Mouse (Mus musculus): ENCODE measurements around the gene Slc38a5. TPM values are rescaled to one million over a fixed set of nuclear protein-coding genes. Genes with fewer than 3 reads are reported as not detected.
A peak's percentile ranks its signal among the peaks of the same experiment; 100 is the strongest.
"Not testable (repeated sequence)": the region's sequence is repeated elsewhere in the genome, so short reads cannot be mapped to it uniquely, and the experiment has no call there.

Gene Slc38a5
- total RNA-seq, 2 experiments from 2014 or later, result 0.27 TPM; not detected in 1

DNA sequence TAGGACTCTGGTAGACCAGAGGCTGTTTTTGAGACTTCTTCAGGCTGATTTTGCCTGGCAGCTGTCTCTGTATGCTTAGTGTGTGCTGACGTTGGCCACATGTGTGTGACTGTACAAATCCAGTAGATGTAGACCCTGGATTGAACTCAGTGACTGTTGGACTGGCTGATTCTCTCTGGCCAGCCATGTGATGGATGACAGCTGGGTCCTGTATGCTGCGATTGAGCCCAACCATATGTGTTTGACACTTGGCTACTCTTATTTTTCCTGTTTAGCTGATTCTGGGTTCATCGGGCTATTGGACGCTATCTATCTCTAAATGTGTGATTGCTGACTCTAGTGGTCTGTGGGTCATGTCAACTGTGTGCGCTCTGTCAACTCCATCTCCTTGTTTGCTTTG, 3.1 kb downstream of the Slc38a5 start:
- intact Hi-C loops (cut with DNase I; ENCODE audit: low total_unique reads), result no loop called here

DNA sequence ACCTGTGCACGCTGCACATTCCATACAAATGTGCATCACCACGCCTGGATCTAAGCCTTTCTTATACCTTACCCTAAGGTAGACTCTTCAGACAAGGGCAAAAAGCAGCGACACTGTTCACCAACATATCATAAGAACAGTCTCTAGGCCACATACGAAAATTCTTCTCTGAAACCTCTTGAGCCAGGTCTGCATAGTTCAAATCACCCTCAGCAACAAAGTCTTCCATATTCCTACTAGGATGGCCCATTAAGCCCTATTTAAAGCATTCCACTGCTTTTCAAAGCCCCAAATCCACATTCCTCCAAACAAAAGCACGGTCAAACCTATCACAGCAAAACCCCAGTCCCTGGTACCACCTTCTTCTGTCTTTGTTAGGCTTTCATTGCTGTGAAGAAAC, 17.7 kb downstream of the Slc38a5 start:
- DNase-seq, result no peak
- intact Hi-C loops (cut with DNase I; ENCODE audit: low total_unique reads), result no loop called here

More for the DNA sequence above, 3.1 kb downstream of the Slc38a5 start:
- no peak for DNase-seq

DNA sequence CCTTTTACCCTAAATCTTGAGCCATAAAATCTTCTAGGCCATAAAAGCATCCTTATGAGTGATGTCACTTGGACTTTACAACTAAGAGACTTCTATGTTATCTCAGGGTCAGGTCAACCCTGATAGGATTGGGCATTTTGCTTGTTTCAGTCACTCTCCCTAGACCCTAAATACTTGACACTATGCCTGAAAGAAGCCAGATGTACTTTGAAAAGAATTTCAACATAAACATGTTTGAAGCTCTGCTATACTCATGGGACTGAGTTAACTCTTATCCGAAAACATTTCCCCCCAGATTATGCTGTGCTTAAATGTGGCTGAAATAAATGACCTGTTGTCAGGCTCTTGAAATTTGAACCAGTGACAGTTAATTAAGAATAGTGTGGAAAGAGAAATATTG, 38.4 kb downstream of the Slc38a5 start:
- intact Hi-C loops (cut with DNase I; ENCODE audit: low total_unique reads), result no loop called here
- DNase-seq, result no peak

DNA sequence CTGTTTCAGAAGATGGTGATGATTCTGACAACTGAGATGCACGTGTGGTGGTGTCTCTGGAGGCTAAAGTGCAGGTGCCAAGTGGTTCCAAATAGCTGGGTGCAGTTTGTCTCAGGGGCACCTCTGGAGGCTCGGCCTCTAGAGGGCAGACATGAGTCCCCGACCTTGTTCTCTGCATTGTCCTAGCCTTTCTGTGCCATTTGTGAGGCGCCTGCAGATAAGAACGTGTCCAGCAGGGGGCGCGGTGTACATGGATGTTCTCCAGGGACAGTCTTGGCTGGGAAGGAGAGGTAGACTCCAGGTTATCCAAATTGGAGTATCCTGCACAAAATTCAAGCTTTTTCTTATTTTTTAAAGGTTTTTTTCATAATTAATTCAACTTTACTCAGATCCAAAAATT, 44.0 kb downstream of the Slc38a5 start:
- DNase-seq, result peak; percentile 6
- intact Hi-C loops (cut with DNase I; ENCODE audit: low total_unique reads), result not testable (repeated sequence)

DNA sequence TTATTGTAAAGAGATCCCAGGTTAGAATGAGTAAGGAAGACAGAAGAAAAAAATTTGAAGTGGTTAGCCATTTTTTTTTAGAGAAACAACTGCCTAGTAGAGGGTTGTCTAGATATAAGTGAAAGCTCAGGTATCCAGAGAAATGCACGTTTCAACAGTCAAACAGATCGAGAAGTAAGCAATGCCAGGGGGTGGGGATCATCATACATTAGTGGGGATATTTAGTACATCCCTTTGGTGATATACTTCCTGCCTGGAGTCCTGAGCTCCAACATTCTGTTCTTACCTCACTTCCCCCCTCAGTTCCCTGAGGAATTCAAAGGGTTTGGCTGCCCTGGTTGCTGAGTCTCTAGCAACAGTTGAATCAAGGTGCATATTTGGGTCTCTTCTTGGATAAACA, 56.2 kb downstream of the Slc38a5 start, which contains the start of gene Ssxb10:
Gene Ssxb10 (plus strand): TSS at position 301 of the 400 bp plus-strand sequence.
- intact Hi-C loops (cut with DNase I; ENCODE audit: low total_unique reads), result no loop called here
- no peak for DNase-seq

Other genes with a start within 250 kb of the Slc38a5 start
- 1 to 10 TPM; 5.2 to 5.5 TPM for gene Suv39h1, start 196.4 kb upstream of the Slc38a5 start, total RNA-seq (2021)
- gene Was, start 180.6 kb upstream of the Slc38a5 start, total RNA-seq (2021), result under 1 TPM; 0.84 to 0.93 TPM
- 10 to 100 TPM; 19.6 to 20.6 TPM for gene Wdr13, start 138.2 kb upstream of the Slc38a5 start, total RNA-seq (2021)
- 100 to 1,000 TPM; 179 to 195 TPM for gene Rbm3, start 125.3 kb upstream of the Slc38a5 start, total RNA-seq (2021)
- gene Tbc1d25, start 95.0 kb upstream of the Slc38a5 start, total RNA-seq (2021), result 1 to 10 TPM; 2.5 to 3.7 TPM
- 10 to 100 TPM; 11.3 to 11.8 TPM for gene Ebp, start 77.6 kb upstream of the Slc38a5 start, total RNA-seq (2021)
- 1 to 10 TPM; 3.3 to 4.7 TPM for gene Porcn, start 64.6 kb upstream of the Slc38a5 start, total RNA-seq (2021)
- gene Ftsj1, start 18.7 kb upstream of the Slc38a5 start, total RNA-seq (2021), result 10 to 100 TPM; 11.2 to 12.6 TPM
- not detected for gene Ssxb10, start 56.3 kb downstream of the Slc38a5 start, total RNA-seq (2021)
- not detected for gene Ssxb9, start 95.8 kb downstream of the Slc38a5 start, total RNA-seq (2021)
- not detected for gene Ssxb1, start 142.2 kb downstream of the Slc38a5 start, total RNA-seq (2021)
- gene Ssxb2, start 190.6 kb downstream of the Slc38a5 start, total RNA-seq (2021), result not detected